Mouse (Mus musculus) retina, adult 2 months (tissue): ENCODE data around the gene Ift140.
"Not testable (repeated sequence)": the region's sequence is repeated elsewhere in the genome, so short reads cannot be mapped to it uniquely, and the experiment has no call there.

Experiments
- DNase-seq: peaks from one replicate; pipeline ENCODE4 v3.0.0-alpha.2; 2012; ENCODE audit warnings: low read depth, low spot score

Gene Ift140

GRCm38 (mm10) chr17:25115664-25116432 is 100.0 kb downstream of the Ift140 start, which contains the start of gene Telo2:
Gene Telo2 (minus strand): TSS chr17:25115967.
- peak; percentile 89 for DNase-seq

- no peak for DNase-seq
Measured at GRCm38 (mm10) chr17:25117263-25117662, 101.4 kb downstream of the Ift140 start.

GRCm38 (mm10) chr17:25120406-25120805 is 104.5 kb downstream of the Ift140 start, which contains the start of gene Ptx4:
Gene Ptx4 (plus strand): TSS chr17:25120760.
- DNase-seq: no peak

- DNase-seq: no peak
Measured at GRCm38 (mm10) chr17:25123979-25124378, 108.1 kb downstream of the Ift140 start.

- not testable (repeated sequence) for DNase-seq
Measured at GRCm38 (mm10) chr17:25125442-25126060, 109.7 kb downstream of the Ift140 start.

GRCm38 (mm10) chr17:25127079-25127478 is 111.2 kb downstream of the Ift140 start:
- no peak for DNase-seq

GRCm38 (mm10) chr17:25127681-25128080 is 111.8 kb downstream of the Ift140 start:
- DNase-seq: no peak

- DNase-seq: no peak
Measured at GRCm38 (mm10) chr17:25130060-25130459, 114.2 kb downstream of the Ift140 start.

- DNase-seq: peak; percentile 83
Measured at GRCm38 (mm10) chr17:25133275-25133698, 117.4 kb downstream of the Ift140 start, which contains the start of gene Clcn7. Gene Clcn7 (plus strand): TSS chr17:25133391.

- no peak for DNase-seq
Measured at GRCm38 (mm10) chr17:25135622-25136021, 119.7 kb downstream of the Ift140 start.

GRCm38 (mm10) chr17:25138803-25139202 is 122.9 kb downstream of the Ift140 start:
- DNase-seq: no peak

GRCm38 (mm10) chr17:25139960-25140359 is 124.1 kb downstream of the Ift140 start:
- no peak for DNase-seq
